Mouse (Mus musculus): ENCODE data around the gene Mup18.
"Not testable (repeated sequence)": the region's sequence is repeated elsewhere in the genome, so short reads cannot be mapped to it uniquely, and the experiment has no call there.

Gene Mup18

DNA sequence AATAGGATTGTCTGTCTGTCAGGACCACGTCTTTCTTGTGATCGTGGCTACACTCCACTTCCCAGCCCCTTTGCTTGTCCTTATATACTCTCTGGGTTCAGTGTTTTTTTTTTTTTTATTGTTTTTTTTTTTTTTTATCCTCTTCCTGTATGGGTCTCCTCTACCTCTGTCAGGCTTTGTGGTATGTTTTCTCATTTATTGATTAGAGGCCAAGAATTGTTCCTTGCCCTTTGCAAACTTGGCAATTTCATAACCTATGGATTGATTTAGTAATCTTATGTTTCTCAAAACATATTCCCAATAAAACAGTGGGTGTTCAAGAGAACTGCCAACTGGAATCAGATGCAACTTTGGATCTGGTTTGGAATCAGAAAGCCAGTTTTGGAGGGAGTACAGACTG, at the start of gene Mup18:
Gene Mup18, minus strand, starts transcription at position 101 of the 400 bp plus-strand sequence.
- not testable (repeated sequence) for DNase-seq

DNA sequence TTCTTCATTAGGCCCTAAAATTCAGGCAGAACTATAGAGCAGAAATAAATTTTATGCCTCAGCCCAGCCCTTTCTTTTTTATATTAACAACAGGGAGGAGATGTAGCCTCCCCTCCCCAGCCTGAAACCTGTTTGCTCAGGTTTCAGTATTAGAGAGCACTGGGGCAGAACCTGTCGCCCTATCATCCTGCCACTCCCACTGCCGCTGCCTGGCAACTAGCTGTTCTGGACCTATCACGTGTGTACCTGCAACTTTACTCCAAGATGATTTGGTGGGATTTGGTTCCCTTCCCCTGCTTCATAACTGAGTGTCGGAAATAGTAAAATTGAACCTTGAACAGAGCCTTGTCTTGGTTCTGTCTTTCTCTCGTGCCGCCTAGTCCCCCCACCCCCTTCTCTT, 40.4 kb upstream of the Mup18 start:
- DNase-seq, result not testable (repeated sequence)
